Mouse (Mus musculus) myocyte (in vitro differentiated cells): ENCODE measurements around the gene Tom1l1. TPM values are rescaled to one million over a fixed set of nuclear protein-coding genes. Genes with fewer than 3 reads are reported as not detected.
"Not testable (repeated sequence)": the region's sequence is repeated elsewhere in the genome, so short reads cannot be mapped to it uniquely, and the experiment has no call there.

ENCODE experiments used
- H3K27me3 ChIP-seq: one replicate; pipeline ENCODE4 v1.6.1; 2011; ENCODE audit not compliant: control insufficient read depth, insufficient read depth, insufficient read length
- H3K36me3 ChIP-seq: one replicate; pipeline ENCODE4 v1.6.1; 2011; ENCODE audit not compliant: control insufficient read depth, insufficient read depth
- H3K4me2 ChIP-seq: one replicate; pipeline ENCODE4 v1.6.1; 2011; ENCODE audit warnings: low read depth, control low read depth
- H3K4me3 ChIP-seq: one replicate; pipeline ENCODE4 v1.5.1; 2011; ENCODE audit warnings: mild to moderate bottlenecking, control low read depth, moderate library complexity
- H3K79me2 ChIP-seq: one replicate; pipeline ENCODE4 v1.6.1; 2011; ENCODE audit not compliant: control insufficient read depth, insufficient read depth
- H3ac ChIP-seq: one replicate; pipeline ENCODE4 v1.6.1; 2011; ENCODE audit not compliant: control insufficient read depth, insufficient read length
- CEBPB ChIP-seq: IDR thresholded peaks from 2 replicates; pipeline ENCODE4 v1.6.1; 2011; ENCODE audit warnings: mild to moderate bottlenecking, moderate library complexity; ENCODE audit not compliant: poor library complexity, insufficient read depth, severe bottlenecking
- E2F4 ChIP-seq: IDR thresholded peaks from one replicate; pipeline ENCODE4 v1.6.1; 2011; ENCODE audit warnings: mild to moderate bottlenecking, control low read depth, moderate library complexity; ENCODE audit not compliant: insufficient read depth
- MAX ChIP-seq: IDR thresholded peaks from one replicate; pipeline ENCODE4 v1.6.1; 2011; ENCODE audit warnings: low read depth, mild to moderate bottlenecking, control low read depth
- MYOD1 ChIP-seq, 3 experiments: IDR thresholded peaks; one replicate each; pipeline ENCODE4 v1.6.1; 2011; ENCODE audit warnings: control low read depth in 2 of 3, low read depth in 2 of 3, mild to moderate bottlenecking in 2 of 3, moderate library complexity in 1 of 3; ENCODE audit not compliant: insufficient read length in 2 of 3, control insufficient read depth in 1 of 3
- MYOG ChIP-seq, 3 experiments: IDR thresholded peaks; one replicate each; pipeline ENCODE4 v1.6.1; 2011; ENCODE audit warnings: control low read depth in 2 of 3, low read depth in 2 of 3, mild to moderate bottlenecking in 2 of 3; ENCODE audit not compliant: insufficient read length in 2 of 3, control insufficient read depth in 1 of 3, insufficient read depth in 1 of 3
- POLR2A ChIP-seq: IDR thresholded peaks from one replicate; pipeline ENCODE4 v1.6.1; 2011; ENCODE audit warnings: low read depth, mild to moderate bottlenecking, control low read depth, moderate library complexity; ENCODE audit not compliant: insufficient read length
- POLR2AphosphoS2 ChIP-seq: IDR thresholded peaks from one replicate; pipeline ENCODE4 v1.6.1; 2011; ENCODE audit warnings: low read depth, control low read depth; ENCODE audit not compliant: insufficient read length
- REST ChIP-seq: IDR thresholded peaks from one replicate; pipeline ENCODE4 v1.6.1; 2011; ENCODE audit warnings: mild to moderate bottlenecking, control low read depth, moderate library complexity; ENCODE audit not compliant: insufficient read depth, insufficient read length
- SRF ChIP-seq: IDR thresholded peaks from one replicate; pipeline ENCODE4 v1.6.1; 2011; ENCODE audit warnings: low read depth; ENCODE audit not compliant: control insufficient read depth, insufficient read length
- TCF12 ChIP-seq: IDR thresholded peaks from one replicate; pipeline ENCODE4 v1.6.1; 2011; ENCODE audit warnings: mild to moderate bottlenecking, control low read depth; ENCODE audit not compliant: poor library complexity, insufficient read depth, severe bottlenecking
- TCF3 ChIP-seq: IDR thresholded peaks from one replicate; pipeline ENCODE4 v1.6.1; 2011; ENCODE audit warnings: low read depth, control low read depth; ENCODE audit not compliant: insufficient read length
- USF1 ChIP-seq: IDR thresholded peaks from one replicate; pipeline ENCODE4 v1.6.1; 2011; ENCODE audit warnings: low read depth, mild to moderate bottlenecking, control low read depth, moderate library complexity
- polyA plus RNA-seq: library from polyadenylated mRNA; unstranded; fragments of >200 nt; fragmentation: generic; extraction: Trizol; gene quantifications from one replicate; pipeline ENCODE4 v1.2.1, GENCODE M21; 2012; ENCODE audit warnings: missing spikeins

Gene Tom1l1
- polyA plus RNA-seq, 1 experiment: 2.7 TPM

DNA sequence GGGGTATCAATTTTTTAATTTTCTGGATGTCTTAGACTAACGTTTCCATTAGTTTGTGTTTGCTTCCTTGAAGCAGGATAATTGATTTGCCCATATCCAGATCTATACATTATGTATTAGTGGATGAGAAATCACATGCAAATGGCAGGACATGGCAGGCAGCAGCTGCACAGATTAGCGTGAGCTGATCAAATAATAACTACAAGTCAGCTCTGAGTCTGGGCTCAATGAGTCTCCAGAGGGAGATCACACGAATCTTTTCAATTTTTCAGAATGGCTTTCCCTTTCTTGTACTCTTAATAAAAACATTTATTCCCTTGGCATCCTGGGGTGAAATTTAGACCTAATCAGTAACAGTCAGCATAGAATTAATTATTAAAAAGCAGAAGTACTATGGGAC is 34.1 kb upstream of the Tom1l1 start:
- no peaks in the 10 kb centered on the region for H3K79me2 ChIP-seq
- TF ChIP-seq MYOD1 (IDR thresholded peaks at IDR 0.05; ENCODE audit: control insufficient read depth in 1 of 3, insufficient read length in 2 of 3, low read depth in 2 of 3) (no peak), E2F4 (no peak), MAX (no peak), TCF3 (no peak), POLR2A (no peak), TCF12 (no peak), POLR2AphosphoS2 (no peak), USF1 (no peak), REST (no peak), SRF (no peak)
- H3K4me3 ChIP-seq: no peak overlapping the region
- no peak overlapping the region for H3K4me2 ChIP-seq
- no peaks in the 10 kb centered on the region for H3K27me3 ChIP-seq
- H3ac ChIP-seq: no peak overlapping the region
- H3K36me3 ChIP-seq: no peaks in the 10 kb centered on the region

- H3K79me2 ChIP-seq: no peaks in the 10 kb centered on the region
- no peaks in the 10 kb centered on the region for H3K36me3 ChIP-seq
- H3K27me3 ChIP-seq: no peaks in the 10 kb centered on the region
- TF ChIP-seq MYOG (IDR thresholded peaks at IDR 0.05; ENCODE audit: control insufficient read depth in 1 of 3, insufficient read depth in 1 of 3, insufficient read length in 2 of 3, low read depth in 2 of 3) (no peak), MAX (no peak), E2F4 (no peak), USF1 (no peak), POLR2A (no peak), CEBPB (no peak), REST (no peak), MYOD1 (IDR thresholded peaks at IDR 0.05; ENCODE audit: control insufficient read depth in 1 of 3, insufficient read length in 2 of 3, low read depth in 2 of 3) (no peak), TCF12 (no peak), TCF3 (no peak), SRF (no peak), POLR2AphosphoS2 (no peak)
- H3ac ChIP-seq: no peak overlapping the region
- no peak overlapping the region for H3K4me2 ChIP-seq
- H3K4me3 ChIP-seq: no peak overlapping the region
Measured at GRCm38 (mm10) chr11:90717719-90718118, 29.6 kb upstream of the Tom1l1 start.

DNA sequence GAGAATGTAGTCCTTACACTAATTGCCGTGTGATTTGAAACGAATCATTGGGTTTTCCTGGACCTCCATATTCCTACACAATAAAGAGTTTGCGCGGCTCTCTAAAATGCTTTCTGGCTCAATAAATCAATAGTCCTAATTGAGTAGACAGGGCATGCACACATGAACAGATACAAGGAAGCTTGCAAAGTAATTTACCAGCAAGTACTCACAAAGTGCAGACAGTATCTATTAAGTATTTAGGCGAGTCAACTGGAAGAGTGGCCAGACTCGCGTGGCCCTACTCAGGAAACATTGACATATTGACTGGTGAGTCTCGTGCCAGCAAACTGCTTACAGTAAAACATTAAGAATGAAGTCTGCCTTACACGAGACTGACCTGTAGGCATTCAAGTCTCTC is 23.4 kb upstream of the Tom1l1 start:
- Histone ChIP-seq H3K4me3 (no peak overlapping the region), H3ac (no peak overlapping the region), H3K4me2 (no peak overlapping the region), H3K27me3 (no peaks in the 10 kb centered on the region), H3K36me3 (no peaks in the 10 kb centered on the region), H3K79me2 (no peaks in the 10 kb centered on the region)
- no peak for TF ChIP-seq MYOG (IDR thresholded peaks at IDR 0.05; ENCODE audit: control insufficient read depth in 1 of 3, insufficient read depth in 1 of 3, insufficient read length in 2 of 3, low read depth in 2 of 3)
- no peak for TF ChIP-seq CEBPB
- TF ChIP-seq TCF3: no peak
- no peak for TF ChIP-seq TCF12
- TF ChIP-seq E2F4: no peak
- no peak for TF ChIP-seq MAX
- TF ChIP-seq POLR2AphosphoS2: no peak
- no peak for TF ChIP-seq SRF
- no peak for TF ChIP-seq POLR2A
- TF ChIP-seq REST: no peak
- TF ChIP-seq USF1: no peak
- no peak for TF ChIP-seq MYOD1 (IDR thresholded peaks at IDR 0.05; ENCODE audit: control insufficient read depth in 1 of 3, insufficient read length in 2 of 3, low read depth in 2 of 3)

DNA sequence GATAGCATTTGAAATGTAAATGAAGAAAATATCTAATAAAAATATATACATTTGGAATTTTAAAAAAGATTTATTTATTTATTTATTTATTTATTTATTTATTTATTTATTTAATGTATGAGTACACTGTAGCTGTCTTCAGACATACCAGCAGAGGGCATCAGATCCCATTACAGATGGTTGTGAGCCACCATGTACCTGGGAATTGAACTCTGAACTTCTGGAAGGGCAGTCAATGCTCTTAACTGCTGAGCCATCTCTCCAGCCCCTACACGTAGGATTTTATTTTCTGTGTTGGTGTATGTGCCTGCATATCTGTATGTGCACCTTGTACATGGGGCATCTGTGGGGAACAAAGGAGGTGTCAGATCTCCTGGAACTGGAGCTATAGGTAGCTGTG is 19.0 kb upstream of the Tom1l1 start:
- not testable (repeated sequence) for H3K36me3 ChIP-seq, H3K4me3 ChIP-seq, H3ac ChIP-seq, H3K79me2 ChIP-seq, H3K4me2 ChIP-seq, H3K27me3 ChIP-seq

GRCm38 (mm10) chr11:90697480-90698240 is 9.5 kb upstream of the Tom1l1 start:
- Histone ChIP-seq H3K79me2 (no peaks in the 10 kb centered on the region), H3K36me3 (no peaks in the 10 kb centered on the region), H3K27me3 (no peaks in the 10 kb centered on the region), H3K4me2 (peak overlapping the region; percentile 25), H3ac (no peak overlapping the region), H3K4me3 (no peak overlapping the region)
- TF ChIP-seq MAX (no peak), SRF (no peak), MYOD1 (IDR thresholded peaks at IDR 0.05; ENCODE audit: control insufficient read depth in 1 of 3, insufficient read length in 2 of 3, low read depth in 2 of 3) (no peak), POLR2AphosphoS2 (no peak)
